Mouse (Mus musculus) forebrain, embryonic 11.5 days (tissue): ENCODE results near the gene Ddhd1. TPM values are rescaled to one million over a fixed set of nuclear protein-coding genes. Genes with fewer than 3 reads are reported as not detected.

Experiments used
- ATAC-seq: fragments of 200-750 bp; cut with Nextera tagmentation; replicated peaks from 2 replicates; pipeline ENCODE4 v1.8.0; 2017; ENCODE audit warnings: moderate TSS enrichment; ENCODE audit not compliant: low FRiP score
- DNase-seq: peaks from one replicate; pipeline ENCODE4 v3.0.0-alpha.2; 2017; ENCODE audit warnings: low spot score
- H3K27ac ChIP-seq: fragments of 300-500 bp; sonication (generic); 2 replicates; pipeline ENCODE4 v1.5.1; 2014; ENCODE audit warnings: low read depth, low read length
- H3K27me3 ChIP-seq: fragments of 300-500 bp; sonication (generic); 2 replicates; pipeline ENCODE4 v1.6.1; 2014; ENCODE audit warnings: mild to moderate bottlenecking, low read length, mixed read lengths; ENCODE audit not compliant: control insufficient read depth, insufficient read depth
- H3K36me3 ChIP-seq: fragments of 300-500 bp; sonication (generic); 2 replicates; pipeline ENCODE4 v1.6.1; 2014; ENCODE audit warnings: mild to moderate bottlenecking, low read length, moderate library complexity, mixed read lengths; ENCODE audit not compliant: control insufficient read depth, insufficient read depth
- H3K4me1 ChIP-seq: fragments of 300-500 bp; sonication (generic); replicated peaks from 2 replicates; pipeline ENCODE4 v1.6.1; 2014; ENCODE audit warnings: low read length, mixed read lengths; ENCODE audit not compliant: control insufficient read depth, insufficient read depth
- H3K4me2 ChIP-seq: fragments of 300-500 bp; sonication (generic); 2 replicates; pipeline ENCODE4 v1.6.1; 2014; ENCODE audit warnings: low read depth, mild to moderate bottlenecking, low read length, moderate library complexity, mixed read lengths; ENCODE audit not compliant: severe bottlenecking
- H3K4me3 ChIP-seq: fragments of 300-500 bp; sonication (generic); 2 replicates; pipeline ENCODE4 v1.5.1; 2014; ENCODE audit warnings: low read depth, low read length
- H3K9ac ChIP-seq: fragments of 300-500 bp; sonication (generic); 2 replicates; pipeline ENCODE4 v1.6.1; 2014; ENCODE audit warnings: low read length
- H3K9me3 ChIP-seq: fragments of 300-500 bp; sonication (generic); 2 replicates; pipeline ENCODE4 v1.6.1; 2016; ENCODE audit warnings: low read length, mixed read lengths; ENCODE audit not compliant: control insufficient read depth
- WGBS: fragments of 180-500 bp; shearing (Covaris S2); extraction: QIAGEN DNeasy Blood & Tissue Kit; methylation state at CpG from one replicate; pipeline ENCODE4 v1.1.7; 2014; 5-methylcytosine and 5-hydroxymethylcytosine counted together
- polyA plus RNA-seq: library from polyadenylated mRNA; unstranded; fragments of >200 nt; fragmentation: Nextera tagmentation; extraction: Ambion mirVana; gene quantifications from 2 replicates; pipeline ENCODE4 v1.2.1, GENCODE M21; 2014

Ddhd1 gene
- polyA plus RNA-seq, 1 experiment from 2014 or later: 12.7 TPM

DNA sequence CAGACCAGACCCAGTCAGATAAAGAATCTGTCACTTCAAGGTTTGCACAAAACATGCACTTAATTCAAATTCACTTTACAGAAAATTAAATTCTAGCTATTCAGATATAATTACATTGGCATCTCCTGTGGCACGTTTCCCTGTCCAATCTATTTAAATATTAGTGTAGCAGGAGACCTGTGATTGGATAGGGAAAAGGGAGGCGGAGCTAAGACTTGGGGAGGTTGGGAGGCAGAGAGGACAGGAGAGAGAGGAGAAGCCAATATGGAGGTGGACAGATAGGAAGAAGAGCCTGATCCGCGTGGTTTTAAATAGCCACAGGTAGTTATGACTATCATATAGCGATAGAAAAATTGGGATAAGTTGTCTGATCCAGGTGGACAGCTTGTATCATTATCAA, 19.2 kb downstream of the Ddhd1 start:
- peaks cover 2% of the 10 kb centered on the region for H3K4me1 ChIP-seq
- ATAC-seq: no peak
- H3K4me2 ChIP-seq: no peak overlapping the region
- H3K27me3 ChIP-seq: no peaks in the 10 kb centered on the region
- H3K4me3 ChIP-seq: no peak overlapping the region
- H3K36me3 ChIP-seq: no peaks in the 10 kb centered on the region
- DNase-seq: no peak
- 66% methylated on average over 5 of the region's 5 CpGs for WGBS
- H3K27ac ChIP-seq: no peak overlapping the region
- no peaks in the 10 kb centered on the region for H3K9me3 ChIP-seq
- H3K9ac ChIP-seq: no peak overlapping the region

DNA sequence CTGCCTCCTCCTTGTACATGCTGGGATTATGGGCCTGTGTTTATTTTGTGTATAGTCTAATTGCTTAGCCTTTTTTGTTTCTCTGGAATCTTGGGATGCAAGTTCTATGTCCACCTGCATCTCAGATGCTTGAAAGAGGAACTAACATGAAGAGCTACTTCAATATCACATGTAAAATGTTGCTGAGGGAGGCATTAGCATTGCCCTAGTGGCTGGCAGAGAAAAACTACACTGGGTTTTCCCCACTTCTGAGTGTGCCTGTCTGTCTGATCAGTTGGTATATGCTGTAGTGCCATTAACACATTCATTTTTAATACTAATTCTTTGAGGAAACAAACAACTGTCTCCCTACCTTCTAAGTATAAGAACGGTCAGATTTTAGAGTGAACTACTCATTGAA, 22.4 kb downstream of the Ddhd1 start:
- Histone ChIP-seq H3K27me3 (no peaks in the 10 kb centered on the region), H3K4me1 (no peaks in the 10 kb centered on the region), H3K27ac (no peak overlapping the region), H3K4me3 (no peak overlapping the region), H3K9ac (no peak overlapping the region), H3K9me3 (no peaks in the 10 kb centered on the region), H3K4me2 (no peak overlapping the region), H3K36me3 (no peaks in the 10 kb centered on the region)
- 96% methylated on average over 1 of the region's 1 CpGs for WGBS
- ATAC-seq: no peak
- DNase-seq: no peak

DNA sequence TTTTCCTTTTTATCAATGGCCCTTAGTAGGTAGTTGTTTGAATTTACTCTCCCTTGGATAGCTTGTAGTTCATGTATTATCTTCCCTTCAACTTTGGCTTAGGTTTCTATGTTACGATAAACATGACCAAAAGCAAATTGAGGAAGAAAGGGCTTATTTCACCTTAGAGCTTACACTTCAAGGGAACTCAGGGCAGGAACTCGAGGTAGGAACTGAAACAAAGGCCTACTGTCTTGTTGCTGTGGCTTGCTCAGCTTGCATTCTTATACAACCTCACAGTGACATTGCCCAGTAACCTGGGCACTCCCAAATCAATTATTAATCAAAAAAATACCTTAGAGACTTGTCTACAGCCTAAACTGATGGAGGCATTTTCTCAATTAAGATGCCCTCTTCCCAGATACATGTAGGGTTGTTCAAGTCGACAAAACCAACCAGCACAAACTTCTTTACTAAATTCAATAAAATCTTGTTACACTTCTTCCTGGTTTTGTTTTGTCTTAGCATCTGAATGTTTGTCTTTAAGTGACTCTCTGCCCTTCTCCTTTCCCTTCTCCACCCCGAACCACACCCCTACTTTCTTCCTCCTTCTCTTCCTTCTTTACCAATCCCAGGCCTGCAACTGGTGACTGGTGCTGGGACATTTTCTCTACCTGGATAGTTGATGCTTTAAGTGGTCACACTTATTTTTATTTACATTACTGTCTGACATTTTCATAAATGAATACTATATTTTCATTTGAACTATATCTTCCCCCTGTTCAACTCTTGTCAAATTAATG, 25.0 kb downstream of the Ddhd1 start:
- DNase-seq (no peak), ATAC-seq (no peak)
- Histone ChIP-seq H3K9me3 (no peaks in the 10 kb centered on the region), H3K4me3 (no peak overlapping the region), H3K36me3 (no peaks in the 10 kb centered on the region), H3K4me2 (no peak overlapping the region), H3K4me1 (no peaks in the 10 kb centered on the region), H3K9ac (no peak overlapping the region), H3K27me3 (no peaks in the 10 kb centered on the region), H3K27ac (no peak overlapping the region)
- WGBS: 83% methylated on average over 4 of the region's 4 CpGs

DNA sequence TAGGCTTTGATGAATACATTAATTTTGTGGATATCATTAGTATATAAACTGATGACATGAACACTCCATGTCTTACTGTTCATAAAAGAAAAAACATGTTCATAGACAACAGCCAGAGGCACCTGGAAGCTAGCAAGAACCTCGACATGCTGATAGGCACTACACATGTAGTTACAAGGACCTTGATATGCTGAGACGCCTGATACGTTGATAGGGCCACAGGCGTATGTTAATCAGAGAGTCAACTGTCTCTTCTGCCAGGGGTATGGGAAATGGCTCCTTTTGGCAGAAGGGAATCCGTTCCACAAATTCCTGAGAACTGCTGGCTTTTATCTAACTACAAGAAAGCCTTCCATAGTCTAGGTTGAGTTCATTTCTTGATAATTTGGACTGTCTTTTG, 27.4 kb downstream of the Ddhd1 start:
- Histone ChIP-seq H3K27ac (no peak overlapping the region), H3K4me3 (no peak overlapping the region), H3K27me3 (no peaks in the 10 kb centered on the region), H3K9me3 (no peaks in the 10 kb centered on the region), H3K4me1 (no peaks in the 10 kb centered on the region), H3K4me2 (no peak overlapping the region), H3K9ac (no peak overlapping the region), H3K36me3 (no peaks in the 10 kb centered on the region)
- WGBS: 87% methylated on average over 5 of the region's 5 CpGs
- ATAC-seq (no peak), DNase-seq (no peak)

DNA sequence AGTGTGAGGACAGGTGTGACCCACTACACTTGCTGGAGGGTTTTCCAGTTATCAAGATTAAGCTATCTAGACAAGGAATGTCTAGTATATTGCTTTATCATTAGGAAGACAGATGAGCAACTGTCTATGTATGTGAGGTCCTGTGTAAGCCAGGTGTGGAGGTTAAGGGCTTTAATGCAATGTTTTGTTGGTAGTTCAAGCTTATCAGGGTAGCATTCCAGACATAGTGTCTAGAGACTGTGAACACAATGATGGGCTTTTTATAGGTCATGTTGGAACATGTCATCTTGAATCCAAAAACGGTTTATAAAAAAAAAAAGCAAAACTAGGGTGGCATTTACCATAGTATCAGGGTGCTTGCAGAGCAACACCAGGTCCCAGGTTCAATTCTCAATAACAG, 28.0 kb downstream of the Ddhd1 start:
- Histone ChIP-seq H3K4me3 (no peak overlapping the region), H3K4me2 (no peak overlapping the region), H3K27ac (no peak overlapping the region), H3K9ac (no peak overlapping the region), H3K4me1 (no peaks in the 10 kb centered on the region), H3K27me3 (no peaks in the 10 kb centered on the region), H3K9me3 (no peaks in the 10 kb centered on the region), H3K36me3 (no peaks in the 10 kb centered on the region)
- ATAC-seq (no peak), DNase-seq (no peak)
- 74% methylated on average over 1 of the region's 1 CpGs for WGBS

- H3K9me3 ChIP-seq: no peaks in the 10 kb centered on the region
- no peaks in the 10 kb centered on the region; the same call in 1 of the 2 replicates for H3K36me3 ChIP-seq
- no peak overlapping the region for H3K27ac ChIP-seq
- H3K9ac ChIP-seq: no peak overlapping the region
- H3K4me1 ChIP-seq: no peaks in the 10 kb centered on the region
- H3K4me2 ChIP-seq: no peak overlapping the region
- ATAC-seq: no peak
- H3K4me3 ChIP-seq: no peak overlapping the region
- H3K27me3 ChIP-seq: no peaks in the 10 kb centered on the region
- DNase-seq: no peak
- 85% methylated on average over 6 of the region's 6 CpGs for WGBS
Measured at GRCm38 (mm10) chr14:45618351-45618750, 39.6 kb downstream of the Ddhd1 start.

DNA sequence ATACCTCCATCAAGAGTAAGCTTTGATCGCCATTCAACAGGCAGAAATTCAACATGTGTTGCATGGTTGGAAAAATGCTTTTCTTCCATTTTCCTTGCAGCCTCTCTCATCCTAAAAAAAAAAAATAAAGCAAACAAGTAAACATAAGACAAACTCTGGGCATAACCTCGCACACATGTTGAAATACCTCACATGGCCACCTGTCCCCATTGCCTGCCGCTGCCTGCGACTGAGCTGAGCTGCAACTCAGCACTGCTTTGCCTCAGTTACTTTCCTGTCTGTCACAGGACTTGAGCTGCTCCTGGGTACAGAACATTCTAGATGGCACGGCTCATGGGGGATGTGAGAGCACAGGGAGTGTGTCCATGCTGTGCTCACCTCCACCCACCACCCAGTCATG, 41.4 kb downstream of the Ddhd1 start:
- ATAC-seq: no peak
- no peak overlapping the region for H3K27ac ChIP-seq
- H3K9me3 ChIP-seq: no peaks in the 10 kb centered on the region
- H3K9ac ChIP-seq: no peak overlapping the region
- WGBS: 95% methylated on average over 5 of the region's 5 CpGs
- no peaks in the 10 kb centered on the region for H3K4me1 ChIP-seq
- H3K27me3 ChIP-seq: no peaks in the 10 kb centered on the region
- H3K4me3 ChIP-seq: no peak overlapping the region
- DNase-seq: no peak
- H3K4me2 ChIP-seq: no peak overlapping the region
- no peaks in the 10 kb centered on the region; the same call in 1 of the 2 replicates for H3K36me3 ChIP-seq

DNA sequence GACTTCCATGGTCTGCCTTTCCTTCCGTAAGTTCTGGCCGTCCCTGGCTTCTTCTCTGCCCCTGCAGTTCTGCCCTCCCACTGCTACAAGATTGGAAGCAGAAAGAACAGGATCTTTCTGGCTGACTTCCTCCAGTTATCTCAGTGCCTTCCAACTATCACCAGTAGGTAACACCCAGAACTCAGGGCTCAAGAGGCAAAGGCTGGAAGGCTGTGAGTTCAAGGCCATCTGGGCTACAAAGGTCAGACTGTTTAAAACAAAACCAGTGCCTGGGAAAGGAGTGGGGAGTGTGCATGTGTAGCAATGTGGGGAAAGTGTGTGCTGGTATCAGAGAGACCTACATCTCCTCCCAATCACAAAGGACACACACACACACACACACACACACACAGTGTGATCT, 42.2 kb downstream of the Ddhd1 start:
- Histone ChIP-seq H3K4me2 (no peak overlapping the region), H3K9ac (no peak overlapping the region), H3K36me3 (no peaks in the 10 kb centered on the region; the same call in 1 of the 2 replicates), H3K4me1 (no peaks in the 10 kb centered on the region), H3K27ac (no peak overlapping the region), H3K4me3 (no peak overlapping the region), H3K9me3 (no peaks in the 10 kb centered on the region), H3K27me3 (no peaks in the 10 kb centered on the region)
- no peak for DNase-seq
- 82% methylated on average over 2 of the region's 2 CpGs for WGBS
- ATAC-seq: no peak

DNA sequence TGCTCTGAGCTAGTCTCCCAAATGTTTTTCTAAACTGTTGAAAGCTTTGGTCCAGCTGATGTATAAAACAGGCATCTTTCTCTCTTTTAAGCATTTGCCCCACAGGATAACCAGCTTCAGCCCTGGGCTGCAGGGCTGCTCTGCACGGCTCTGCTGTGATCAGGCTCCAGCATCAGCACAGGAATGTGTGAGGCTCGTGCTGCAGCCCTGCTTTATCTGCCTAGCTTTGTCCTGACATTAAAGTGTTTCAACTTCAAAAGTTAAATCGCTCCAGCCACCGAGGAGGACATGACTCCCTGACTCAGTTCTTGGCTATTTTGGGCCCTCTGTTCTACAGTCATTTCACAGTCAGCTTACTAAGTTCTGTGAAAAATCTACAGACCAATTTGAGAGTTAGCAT, 43.1 kb downstream of the Ddhd1 start:
- Histone ChIP-seq H3K4me3 (no peak overlapping the region), H3K36me3 (no peaks in the 10 kb centered on the region; the same call in 1 of the 2 replicates), H3K27me3 (no peaks in the 10 kb centered on the region), H3K4me2 (no peak overlapping the region), H3K4me1 (no peaks in the 10 kb centered on the region), H3K9me3 (no peaks in the 10 kb centered on the region), H3K9ac (no peak overlapping the region), H3K27ac (no peak overlapping the region)
- DNase-seq (no peak), ATAC-seq (no peak)
- WGBS: 76% methylated on average over 4 of the region's 4 CpGs
